Mouse (Mus musculus) CH12F3 (cell line): Measurements from ENCODE around the gene Arpp21.
"Not testable (repeated sequence)": the region's sequence is repeated elsewhere in the genome, so short reads cannot be mapped to it uniquely, and the experiment has no call there.

Experiments used
- in situ Hi-C: fragments of 300-500 bp; cut with MboI; formaldehyde crosslinking; loops from 2 replicates; pipeline ENCODE4 v1.14.3; 2020; ENCODE audit warnings: low sequenced_read_pairs

Arpp21 gene

GRCm38 (mm10) chr9:112033840-112034239, 201.9 kb downstream of the Arpp21 start:
- in situ Hi-C loops: not testable (repeated sequence)

GRCm38 (mm10) chr9:112032169-112032568, 203.6 kb downstream of the Arpp21 start:
- in situ Hi-C loops: no loop called here

GRCm38 (mm10) chr9:112023562-112024015, 212.1 kb downstream of the Arpp21 start:
- in situ Hi-C loops: no loop called here

GRCm38 (mm10) chr9:112023111-112023510, 212.6 kb downstream of the Arpp21 start:
- in situ Hi-C loops: no loop called here
